Mouse (Mus musculus) lung, adult 2 months (tissue): ENCODE results near the gene Slc25a24. TPM values are rescaled to one million over a fixed set of nuclear protein-coding genes. Genes with fewer than 3 reads are reported as not detected.

Source experiments
- DNase-seq: peaks from one replicate; pipeline ENCODE4 v3.0.0; 2022
- H3K4me1 ChIP-seq: fragments of 200-500 bp; 2 replicates; pipeline ENCODE4 v1.6.1; 2011; ENCODE audit warnings: low read length; ENCODE audit not compliant: control insufficient read depth, insufficient read depth
- H3K4me3 ChIP-seq: fragments of 200-500 bp; replicated peaks from 2 replicates; pipeline ENCODE3; 2011; ENCODE audit warnings: low read depth, mild to moderate bottlenecking, control low read depth, low read length; ENCODE audit errors: extremely low read depth
- CTCF ChIP-seq: fragments of 200-500 bp; IDR thresholded peaks from 2 replicates; pipeline ENCODE4 v1.5.1; 2011; ENCODE audit warnings: mild to moderate bottlenecking, low read length, control low read depth; ENCODE audit not compliant: insufficient read depth
- POLR2A ChIP-seq: fragments of 200-500 bp; IDR thresholded peaks from 2 replicates; pipeline ENCODE4 v1.6.1; 2011; ENCODE audit warnings: low read depth, mild to moderate bottlenecking, control low read depth, low read length, borderline replicate concordance; ENCODE audit errors: extremely low read depth
- WGBS: fragments of 180-500 bp; shearing (Covaris S2); methylation state at CpG from one replicate; pipeline ENCODE4 v1.1.7; 2018; 5-methylcytosine and 5-hydroxymethylcytosine counted together
- polyA plus RNA-seq: library from polyadenylated mRNA; depleted of rRNA; stranded (reverse); fragments of >200 nt; gene quantifications from 2 replicates; pipeline ENCODE4 v1.2.3, GENCODE M21; 2012

Slc25a24 gene
- polyA plus RNA-seq, 1 experiment = 8.8 TPM

GRCm38 (mm10) chr3:109125531-109125930, 2.6 kb downstream of the Slc25a24 start:
- no peak for DNase-seq
- WGBS = 44% methylated on average over 6 of the region's 6 CpGs
- no peak for TF ChIP-seq CTCF

GRCm38 (mm10) chr3:109129768-109130167, 6.8 kb downstream of the Slc25a24 start:
- WGBS = 41% methylated on average over 5 of the region's 5 CpGs
- TF ChIP-seq CTCF (no peak), POLR2A (no peak)
- H3K4me1 ChIP-seq = peaks cover 2% of the 10 kb centered on the region; the same call in 1 of the 2 replicates

More at GRCm38 (mm10) chr3:109125531-109125930, 2.6 kb downstream of the Slc25a24 start:
- H3K4me3 ChIP-seq = no peak overlapping the region
- H3K4me1 ChIP-seq = peaks cover 4% of the 10 kb centered on the region; the same call in 1 of the 2 replicates

GRCm38 (mm10) chr3:109132966-109133365, 10.0 kb downstream of the Slc25a24 start:
- TF ChIP-seq CTCF (no peak), POLR2A (no peak)
- Histone ChIP-seq H3K4me1 (no peaks in the 10 kb centered on the region), H3K4me3 (no peak overlapping the region)
- DNase-seq = no peak
- 78% methylated on average over 4 of the region's 4 CpGs for WGBS

More at GRCm38 (mm10) chr3:109129768-109130167, 6.8 kb downstream of the Slc25a24 start:
- no peak overlapping the region for H3K4me3 ChIP-seq
- DNase-seq = no peak

- no peak for TF ChIP-seq POLR2A
- TF ChIP-seq CTCF = no peak
- WGBS = 98% methylated on average over 15 of the region's 15 CpGs
- Histone ChIP-seq H3K4me1 (no peaks in the 10 kb centered on the region), H3K4me3 (no peak overlapping the region)
- DNase-seq = no peak
Measured at GRCm38 (mm10) chr3:109134036-109134435, 11.1 kb downstream of the Slc25a24 start.

- 42% methylated on average over 1 of the region's 1 CpGs for WGBS
- no peak for DNase-seq
- no peak for TF ChIP-seq POLR2A
- TF ChIP-seq CTCF = no peak
- H3K4me3 ChIP-seq = no peak overlapping the region
- no peaks in the 10 kb centered on the region for H3K4me1 ChIP-seq
Measured at GRCm38 (mm10) chr3:109135352-109135751, 12.4 kb downstream of the Slc25a24 start.

- DNase-seq = no peak
- Histone ChIP-seq H3K4me3 (no peak overlapping the region), H3K4me1 (no peaks in the 10 kb centered on the region)
- no peak for TF ChIP-seq POLR2A
- no peak for TF ChIP-seq CTCF
- WGBS = 94% methylated on average over 4 of the region's 4 CpGs
Measured at GRCm38 (mm10) chr3:109152561-109152960, 29.6 kb downstream of the Slc25a24 start.

GRCm38 (mm10) chr3:109153410-109153809, 30.5 kb downstream of the Slc25a24 start:
- Histone ChIP-seq H3K4me3 (no peak overlapping the region), H3K4me1 (no peaks in the 10 kb centered on the region)
- 93% methylated on average over 6 of the region's 6 CpGs for WGBS
- TF ChIP-seq CTCF (no peak), POLR2A (no peak)
- no peak for DNase-seq

GRCm38 (mm10) chr3:109155926-109156669, 33.1 kb downstream of the Slc25a24 start:
- H3K4me3 ChIP-seq = no peak overlapping the region
- 64% methylated on average over 4 of the region's 4 CpGs for WGBS
- no peak for DNase-seq
- no peaks in the 10 kb centered on the region for H3K4me1 ChIP-seq
- TF ChIP-seq POLR2A = no peak

- WGBS = 90% methylated on average over 3 of the region's 3 CpGs
- DNase-seq = no peak
- Histone ChIP-seq H3K4me3 (no peak overlapping the region), H3K4me1 (no peaks in the 10 kb centered on the region)
- TF ChIP-seq CTCF (no peak), POLR2A (no peak)
Measured at GRCm38 (mm10) chr3:109157481-109157880, 34.5 kb downstream of the Slc25a24 start.

- 67% methylated on average over 2 of the region's 2 CpGs for whole genome bisulfite sequencing
- Histone ChIP-seq H3K4me3 (no peak overlapping the region), H3K4me1 (no peaks in the 10 kb centered on the region)
- DNase-seq = no peak
- TF ChIP-seq CTCF = no peak
- TF ChIP-seq POLR2A = no peak
Measured at GRCm38 (mm10) chr3:109164088-109164487, 41.1 kb downstream of the Slc25a24 start.

GRCm38 (mm10) chr3:109164644-109165043, 41.7 kb downstream of the Slc25a24 start:
- H3K4me3 ChIP-seq = no peak overlapping the region
- no peaks in the 10 kb centered on the region for H3K4me1 ChIP-seq
- no peak for TF ChIP-seq CTCF
- TF ChIP-seq POLR2A = no peak
- 88% methylated on average over 1 of the region's 1 CpGs for WGBS
- no peak for DNase-seq
